Mouse (Mus musculus) forebrain, embryonic 10.5 days (tissue): ENCODE data around the gene Jmjd1c. TPM values are rescaled to one million over a fixed set of nuclear protein-coding genes. Genes with fewer than 3 reads are reported as not detected.

ENCODE experiments used
- DNase-seq: peaks from one replicate; pipeline ENCODE4 v3.0.0-alpha.2; 2017; ENCODE audit warnings: low spot score; ENCODE audit errors: extremely low spot score
- H3K27ac ChIP-seq: fragments of 300-500 bp; sonication (generic); 2 replicates; pipeline ENCODE4 v1.5.1; 2016; ENCODE audit warnings: mild to moderate bottlenecking
- H3K27me3 ChIP-seq: fragments of 300-500 bp; sonication (generic); 2 replicates; pipeline ENCODE4 v1.6.1; 2016; ENCODE audit warnings: mild to moderate bottlenecking; ENCODE audit not compliant: poor library complexity, severe bottlenecking
- H3K36me3 ChIP-seq: fragments of 300-500 bp; sonication (generic); replicated peaks from 2 replicates; pipeline ENCODE4 v1.6.1; 2016; ENCODE audit warnings: mild to moderate bottlenecking, moderate library complexity
- H3K4me1 ChIP-seq: fragments of 300-500 bp; sonication (generic); 2 replicates; pipeline ENCODE4 v1.6.1; 2016
- H3K4me3 ChIP-seq: fragments of 300-500 bp; sonication (generic); 2 replicates; pipeline ENCODE4 v1.5.1; 2016; ENCODE audit warnings: mild to moderate bottlenecking, moderate library complexity
- H3K9me3 ChIP-seq: fragments of 300-500 bp; sonication (generic); 2 replicates; pipeline ENCODE4 v1.6.1; 2016; ENCODE audit warnings: mild to moderate bottlenecking, moderate library complexity
- WGBS: fragments of 180-500 bp; shearing (Covaris S2); methylation state at CpG from one replicate; pipeline ENCODE4 v1.1.7; 2016; 5-methylcytosine and 5-hydroxymethylcytosine counted together
- polyA plus RNA-seq: library from polyadenylated mRNA; unstranded; fragments of >200 nt; fragmentation: Nextera tagmentation; extraction: Ambion mirVana; gene quantifications from 2 replicates; pipeline ENCODE4 v1.2.1, GENCODE M21; 2016

Jmjd1c gene
- polyA plus RNA-seq, 1 experiment from 2014 or later = 29.7 TPM

- 85% methylated on average over 7 of the region's 7 CpGs for WGBS
- no peaks in the 10 kb centered on the region for H3K27me3 ChIP-seq
- H3K9me3 ChIP-seq = no peaks in the 10 kb centered on the region
- H3K36me3 ChIP-seq = no peaks in the 10 kb centered on the region
- no peak overlapping the region for H3K4me3 ChIP-seq
- no peak for DNase-seq
- no peak overlapping the region for H3K27ac ChIP-seq
- H3K4me1 ChIP-seq = no peaks in the 10 kb centered on the region
Measured at GRCm38 (mm10) chr10:67295938-67296466, 200.1 kb downstream of the Jmjd1c start.

GRCm38 (mm10) chr10:67296482-67297152 lies 200.7 kb downstream of the Jmjd1c start:
- no peak overlapping the region for H3K27ac ChIP-seq
- H3K4me1 ChIP-seq = no peaks in the 10 kb centered on the region
- 93% methylated on average over 8 of the region's 8 CpGs for WGBS
- no peak overlapping the region for H3K4me3 ChIP-seq
- no peaks in the 10 kb centered on the region for H3K9me3 ChIP-seq
- DNase-seq = no peak
- H3K27me3 ChIP-seq = no peaks in the 10 kb centered on the region
- H3K36me3 ChIP-seq = no peaks in the 10 kb centered on the region

- no peaks in the 10 kb centered on the region for H3K36me3 ChIP-seq
- no peaks in the 10 kb centered on the region for H3K9me3 ChIP-seq
- H3K4me3 ChIP-seq = no peak overlapping the region
- no peaks in the 10 kb centered on the region for H3K27me3 ChIP-seq
- no peak for DNase-seq
- no peak overlapping the region for H3K27ac ChIP-seq
- 92% methylated on average over 17 of the region's 17 CpGs for WGBS
- H3K4me1 ChIP-seq = no peaks in the 10 kb centered on the region
Measured at GRCm38 (mm10) chr10:67297175-67297855, 201.4 kb downstream of the Jmjd1c start.

- no peaks in the 10 kb centered on the region for H3K4me1 ChIP-seq
- H3K27ac ChIP-seq = no peak overlapping the region
- no peak for DNase-seq
- no peaks in the 10 kb centered on the region for H3K9me3 ChIP-seq
- H3K27me3 ChIP-seq = no peaks in the 10 kb centered on the region
- H3K4me3 ChIP-seq = no peak overlapping the region
- no peaks in the 10 kb centered on the region for H3K36me3 ChIP-seq
- 80% methylated on average over 5 of the region's 5 CpGs for WGBS
Measured at GRCm38 (mm10) chr10:67298856-67299255, 202.9 kb downstream of the Jmjd1c start.

GRCm38 (mm10) chr10:67299285-67299684 lies 203.4 kb downstream of the Jmjd1c start:
- Histone ChIP-seq H3K4me3 (no peak overlapping the region), H3K27me3 (no peaks in the 10 kb centered on the region), H3K9me3 (no peaks in the 10 kb centered on the region), H3K36me3 (no peaks in the 10 kb centered on the region), H3K4me1 (no peaks in the 10 kb centered on the region), H3K27ac (no peak overlapping the region)
- DNase-seq = no peak
- WGBS = 83% methylated on average over 4 of the region's 4 CpGs

GRCm38 (mm10) chr10:67301046-67301445 lies 205.1 kb downstream of the Jmjd1c start:
- DNase-seq = no peak
- Histone ChIP-seq H3K4me3 (no peak overlapping the region), H3K27ac (no peak overlapping the region), H3K36me3 (no peaks in the 10 kb centered on the region), H3K4me1 (no peaks in the 10 kb centered on the region), H3K9me3 (no peaks in the 10 kb centered on the region), H3K27me3 (no peaks in the 10 kb centered on the region)
- WGBS = 97% methylated on average over 6 of the region's 6 CpGs

- 82% methylated on average over 2 of the region's 2 CpGs for WGBS
- no peaks in the 10 kb centered on the region for H3K36me3 ChIP-seq
- no peak overlapping the region for H3K27ac ChIP-seq
- no peak for DNase-seq
- H3K9me3 ChIP-seq = no peaks in the 10 kb centered on the region
- H3K4me1 ChIP-seq = no peaks in the 10 kb centered on the region
- no peak overlapping the region for H3K4me3 ChIP-seq
- no peaks in the 10 kb centered on the region for H3K27me3 ChIP-seq
Measured at GRCm38 (mm10) chr10:67302340-67302739, 206.4 kb downstream of the Jmjd1c start.

Other genes with a start within 250 kb of the Jmjd1c start
- 30.9 and 32.7 TPM in 2 replicates for gene Reep3, start 820 bp downstream of the Jmjd1c start, polyA plus RNA-seq
- gene Nrbf2, start 189.2 kb downstream of the Jmjd1c start, polyA plus RNA-seq = 35.9 and 38.8 TPM in 2 replicates